Mouse (Mus musculus): ENCODE measurements around the gene Onecut1.

Gene Onecut1

GRCm38 (mm10) chr9:74912619-74913376 lies 51.1 kb downstream of the Onecut1 start:
- DNase-seq, result no peak

GRCm38 (mm10) chr9:74915611-74916010 lies 53.9 kb downstream of the Onecut1 start:
- DNase-seq, result no peak

- DNase-seq, result no peak
These were observed 58.7 kb downstream of the Onecut1 start for GRCm38 (mm10) chr9:74920450-74920849.

GRCm38 (mm10) chr9:74921422-74921821 lies 59.7 kb downstream of the Onecut1 start:
- DNase-seq, result no peak

GRCm38 (mm10) chr9:74922884-74923283 lies 61.2 kb downstream of the Onecut1 start:
- no peak for DNase-seq

GRCm38 (mm10) chr9:74923291-74923977 lies 61.7 kb downstream of the Onecut1 start:
- no peak for DNase-seq

GRCm38 (mm10) chr9:74925220-74925769 lies 63.6 kb downstream of the Onecut1 start:
- peak in 1 of 2 experiments; percentile 10 for DNase-seq

GRCm38 (mm10) chr9:74929981-74930423 lies 68.3 kb downstream of the Onecut1 start:
- DNase-seq, result no peak

- no peak for DNase-seq
These were observed 68.9 kb downstream of the Onecut1 start for GRCm38 (mm10) chr9:74930653-74931052.

- no peak for DNase-seq
These were observed 73.6 kb downstream of the Onecut1 start for GRCm38 (mm10) chr9:74935289-74935688.

- no peak for DNase-seq
These were observed 76.0 kb downstream of the Onecut1 start for GRCm38 (mm10) chr9:74937761-74938160.

GRCm38 (mm10) chr9:74938670-74939534 lies 77.2 kb downstream of the Onecut1 start:
- peak in 1 of 2 experiments; percentile 10 for DNase-seq
